Mouse (Mus musculus) splenic B cell, adult 2 months (primary cell): ENCODE results near the gene Unc45b.
"Not testable (repeated sequence)": the region's sequence is repeated elsewhere in the genome, so short reads cannot be mapped to it uniquely, and the experiment has no call there.

ENCODE experiments used
- DNase-seq: peaks from one replicate; pipeline ENCODE4 v3.0.0-alpha.2; 2011; ENCODE audit warnings: low read depth, low spot score
- H3K27me3 ChIP-seq: 2 replicates; pipeline ENCODE4 v1.6.1; 2012; ENCODE audit warnings: mild to moderate bottlenecking, low read length, moderate library complexity, mixed read lengths; ENCODE audit not compliant: control insufficient read depth, poor library complexity, insufficient read depth, severe bottlenecking
- H3K36me3 ChIP-seq: 2 replicates; pipeline ENCODE4 v1.6.1; 2012; ENCODE audit warnings: mild to moderate bottlenecking, low read length, moderate library complexity, mixed read lengths; ENCODE audit not compliant: control insufficient read depth, poor library complexity, insufficient read depth, severe bottlenecking

Gene Unc45b

GRCm38 (mm10) chr11:82982409-82982808, 72.1 kb downstream of the Unc45b start:
- H3K27me3 ChIP-seq, DNase-seq, H3K36me3 ChIP-seq: not testable (repeated sequence)

- no peaks in the 10 kb centered on the region; the same call in 1 of the 2 replicates for H3K36me3 ChIP-seq
- H3K27me3 ChIP-seq: no peaks in the 10 kb centered on the region
- DNase-seq: no peak
Observed at GRCm38 (mm10) chr11:82983193-82983592, 72.8 kb downstream of the Unc45b start.

DNA sequence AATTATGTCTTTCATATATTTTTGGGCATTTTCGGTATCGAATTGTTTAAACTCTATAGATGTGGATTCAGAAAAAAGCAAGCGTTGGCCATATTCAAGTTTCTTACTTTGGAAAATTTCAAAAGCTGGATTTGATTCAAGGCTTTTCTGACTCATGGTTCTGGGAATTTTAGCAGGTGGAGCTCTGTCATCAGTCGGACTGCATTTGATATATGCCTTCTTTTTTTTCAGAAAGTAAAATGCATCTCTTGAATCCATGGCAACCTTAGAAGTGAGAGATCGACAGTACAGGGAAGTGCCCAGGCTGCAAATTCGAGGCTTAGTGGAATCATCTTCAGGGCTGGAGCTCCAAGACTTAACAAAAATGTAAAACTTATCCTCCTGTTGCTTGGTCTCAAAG, 77.3 kb downstream of the Unc45b start:
- no peak for DNase-seq
- H3K36me3 ChIP-seq: no peaks in the 10 kb centered on the region; the same call in 1 of the 2 replicates
- H3K27me3 ChIP-seq: no peaks in the 10 kb centered on the region

- DNase-seq: no peak
- no peaks in the 10 kb centered on the region; the same call in 1 of the 2 replicates for H3K36me3 ChIP-seq
- no peaks in the 10 kb centered on the region for H3K27me3 ChIP-seq
Observed at GRCm38 (mm10) chr11:82989357-82989756, 79.0 kb downstream of the Unc45b start.

DNA sequence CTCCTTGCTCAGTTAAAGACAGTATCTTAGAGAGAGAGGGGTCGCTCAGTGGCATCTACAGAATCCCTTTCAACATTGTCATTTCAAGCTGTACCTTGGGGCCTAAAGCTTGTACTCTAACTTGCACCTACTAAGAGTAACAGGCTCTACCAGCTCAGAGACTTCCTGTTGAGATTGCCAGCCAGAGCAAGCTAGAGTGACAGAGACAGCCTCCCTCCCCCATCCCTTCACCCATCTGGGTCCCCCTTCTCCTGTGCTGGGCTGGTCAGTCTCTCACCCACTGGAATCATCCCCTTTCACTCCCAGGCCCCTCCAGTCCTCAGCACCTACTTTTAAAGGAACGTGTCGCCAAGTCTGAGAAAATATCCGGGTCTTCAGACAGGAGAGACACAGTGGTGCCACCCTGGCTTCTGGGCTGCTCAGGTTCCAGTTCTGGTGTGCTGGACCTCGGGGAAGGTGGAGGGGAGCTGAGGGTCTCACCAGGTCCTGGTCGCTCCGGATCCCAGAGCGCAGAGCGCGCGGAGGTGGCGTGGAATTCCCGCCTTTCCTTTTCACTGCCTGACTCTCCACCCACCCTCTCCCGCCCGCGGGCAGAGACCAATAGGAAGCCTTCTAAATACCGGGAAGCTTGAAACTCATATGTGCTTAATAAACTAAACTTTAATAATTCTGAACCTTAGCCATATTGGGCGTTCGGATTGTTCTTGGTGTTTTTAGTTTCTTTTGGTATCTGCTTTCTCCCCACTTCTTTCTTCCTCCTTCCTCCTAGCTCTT, 80.4 kb downstream of the Unc45b start:
- peak; percentile 33 for DNase-seq
- not testable (repeated sequence) for H3K36me3 ChIP-seq, H3K27me3 ChIP-seq

DNA sequence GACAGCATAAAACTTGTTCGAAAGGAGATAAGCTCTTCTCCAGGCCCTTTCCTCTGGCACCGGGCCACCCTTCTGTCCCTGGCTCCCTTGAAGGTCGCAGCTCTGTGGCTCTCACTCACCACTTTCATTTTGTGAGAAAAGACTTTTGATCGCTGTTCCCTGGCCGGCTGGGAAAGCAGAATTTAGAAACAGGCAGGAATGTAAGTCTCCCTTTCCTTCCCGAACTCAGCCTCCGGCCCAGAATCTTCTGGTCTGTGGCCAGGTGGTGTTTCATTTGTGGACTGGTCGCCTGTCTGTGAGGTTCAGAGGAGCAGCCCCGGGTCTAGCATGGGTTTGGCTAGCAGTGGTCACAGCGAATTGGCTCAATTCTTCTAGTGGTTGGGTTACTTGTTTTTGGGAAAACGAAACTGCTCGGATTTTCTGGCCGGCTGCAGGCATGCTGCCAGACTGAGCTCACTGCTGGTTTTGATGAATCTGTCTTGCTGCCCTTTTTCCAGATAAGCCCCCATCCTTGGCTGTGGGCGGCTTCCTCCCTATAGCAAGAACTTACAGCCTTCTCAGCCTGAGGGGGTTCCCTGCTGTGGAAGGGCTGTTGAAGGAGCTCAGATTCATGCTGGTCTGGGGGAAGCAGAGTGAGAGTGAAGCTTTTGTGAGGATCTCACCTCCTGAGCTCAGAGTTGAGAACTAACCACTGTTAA, 81.3 kb downstream of the Unc45b start, which contains the start of gene Slfn9:
Slfn9 (minus strand) TSS at position 362 of the 698 bp plus-strand sequence.
- no peaks in the 10 kb centered on the region for H3K27me3 ChIP-seq
- peak; percentile 25 for DNase-seq
- H3K36me3 ChIP-seq: no peaks in the 10 kb centered on the region; the same call in 1 of the 2 replicates
